Mouse (Mus musculus) liver, adult 2 months (tissue): Measurements from ENCODE around the gene Tsen2.

Source experiments
- CTCF ChIP-seq: fragments of 200-500 bp; IDR thresholded peaks from 2 replicates; pipeline ENCODE4 v1.5.1; 2011; ENCODE audit warnings: low read depth, low read length, control low read depth
- POLR2A ChIP-seq: fragments of 200-500 bp; IDR thresholded peaks from 2 replicates; pipeline ENCODE4 v1.6.1; 2011; ENCODE audit warnings: low read length, control low read depth; ENCODE audit not compliant: insufficient read depth; ENCODE audit errors: extremely low read depth

- no peak for TF ChIP-seq CTCF
- TF ChIP-seq POLR2A = no peak
Observed at GRCm38 (mm10) chr6:115591692-115592359, 47.4 kb downstream of the Tsen2 start.
